In the genomic region with DNA sequence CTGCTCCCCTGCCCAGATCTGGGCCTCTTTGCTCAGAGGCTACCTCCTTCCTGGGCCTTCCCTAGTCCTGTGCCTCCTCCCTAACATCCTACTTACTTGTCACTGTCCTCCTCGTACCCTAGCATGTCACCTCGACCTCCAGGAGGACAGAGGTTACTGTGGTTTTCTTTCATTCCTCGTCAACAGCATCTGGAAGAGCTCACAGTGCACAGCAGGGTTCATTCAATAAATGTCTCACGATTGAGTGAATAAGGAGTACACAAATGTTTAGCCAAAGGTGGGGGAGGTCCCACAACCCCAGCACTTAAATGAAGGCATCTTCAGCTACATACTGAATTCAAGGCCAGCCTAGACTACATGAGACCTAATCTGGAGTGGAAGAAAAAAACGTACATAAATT, we compare ENCODE assay signal across 9 mouse cellular contexts. TPM values are rescaled to one million over a fixed set of nuclear protein-coding genes. Genes with fewer than 3 reads are reported as not detected.
DNase-seq lines count a peak whose midpoint lies in the region; ATAC-seq and TF ChIP-seq lines count a peak whose summit lies in the region.
"Had no signal": no experiment of that assay in that cellular context is flagged by ENCODE, and none has a peak within 500 bp of the region (broad histone marks: within the 10 kb centered on the region; RNA-seq: fewer than 3 reads in every experiment).

No protein-coding gene starts in this region.

- 40% methylated on average over 5 of the region's 5 CpGs for WGBS in hindbrain, embryonic 10.5 days
- 26% methylated on average over 5 of the region's 5 CpGs for WGBS in hindbrain, postnatal 0 days
- 47% methylated on average over 5 of the region's 5 CpGs for WGBS in midbrain, embryonic 10.5 days
- WGBS in midbrain, embryonic 15.5 days: 34% methylated on average over 5 of the region's 5 CpGs
- 49% methylated on average over 5 of the region's 5 CpGs for WGBS in liver, embryonic 14.5 days (ENCODE audit: insufficient replicate concordance)

- no peaks in the 10 kb centered on the region for H3K27me3 ChIP-seq in hindbrain, embryonic 10.5 days (ENCODE audit: insufficient read depth, poor library complexity, severe bottlenecking)
- no peaks in the 10 kb centered on the region for H3K27me3 ChIP-seq in hindbrain, postnatal 0 days (ENCODE audit: insufficient read depth, low read length)
- H3K27me3 ChIP-seq in midbrain, embryonic 10.5 days (ENCODE audit: low read depth, poor library complexity, severe bottlenecking): no peaks in the 10 kb centered on the region
- no peaks in the 10 kb centered on the region for H3K27me3 ChIP-seq in midbrain, embryonic 15.5 days (replicated peaks)
- H3K27me3 ChIP-seq in liver, embryonic 14.5 days (ENCODE audit: control insufficient read depth, insufficient read depth, low read length): no peaks in the 10 kb centered on the region

- TF ChIP-seq CTCF in hindbrain, postnatal 0 days (IDR thresholded peaks at IDR 0.05; ENCODE audit: low read depth): no peak
- no peak for TF ChIP-seq CTCF in cortical plate, adult 2 months (IDR thresholded peaks at IDR 0.05; ENCODE audit: extremely low read depth, insufficient read depth, low read length)
- TF ChIP-seq CTCF in liver, embryonic 14.5 days (IDR thresholded peaks at IDR 0.05; ENCODE audit: low read depth): no peak

- no peak overlapping the region for H3K9ac ChIP-seq in hindbrain, postnatal 0 days (replicated peaks; ENCODE audit: low read length)
- H3K9ac ChIP-seq in midbrain, embryonic 15.5 days: no peak overlapping the region
- H3K9ac ChIP-seq in liver, embryonic 14.5 days (replicated peaks): no peak overlapping the region

- TF ChIP-seq EP300 in liver, embryonic 14.5 days (IDR thresholded peaks at IDR 0.05; ENCODE audit: low read depth): no peak

- no peak for TF ChIP-seq POLR2A in cortical plate, adult 2 months (IDR thresholded peaks at IDR 0.05; ENCODE audit: extremely low read depth, insufficient read depth, low read length)

- no peak for ATAC-seq in hindbrain, postnatal 0 days
- no peak for ATAC-seq in midbrain, embryonic 15.5 days (replicated peaks)
- ATAC-seq in liver, embryonic 14.5 days (ENCODE audit: insufficient read depth): no peak
- ATAC-seq in inflammation-experienced regulatory T-cells, adult 6 months: no peak

- no peaks in the 10 kb centered on the region for H3K9me3 ChIP-seq in hindbrain, embryonic 10.5 days
- no peaks in the 10 kb centered on the region for H3K9me3 ChIP-seq in hindbrain, postnatal 0 days (ENCODE audit: low read length)
- H3K9me3 ChIP-seq in midbrain, embryonic 10.5 days (replicated peaks): no peaks in the 10 kb centered on the region
- H3K9me3 ChIP-seq in midbrain, embryonic 15.5 days: no peaks in the 10 kb centered on the region
- no peaks in the 10 kb centered on the region for H3K9me3 ChIP-seq in liver, embryonic 14.5 days (ENCODE audit: control insufficient read depth, low read length)

- no peak overlapping the region for H3K4me2 ChIP-seq in hindbrain, postnatal 0 days (ENCODE audit: low read depth, low read length)
- no peak overlapping the region for H3K4me2 ChIP-seq in midbrain, embryonic 15.5 days
- no peak overlapping the region for H3K4me2 ChIP-seq in liver, embryonic 14.5 days (ENCODE audit: low read depth)

- peaks cover 30% of the 10 kb centered on the region for H3K4me1 ChIP-seq in hindbrain, embryonic 10.5 days (replicated peaks)
- H3K4me1 ChIP-seq in hindbrain, postnatal 0 days (ENCODE audit: insufficient read depth, low read length): peaks cover 9% of the 10 kb centered on the region; the same call in 1 of the 2 replicates
- peaks cover 20% of the 10 kb centered on the region for H3K4me1 ChIP-seq in midbrain, embryonic 10.5 days
- H3K4me1 ChIP-seq in midbrain, embryonic 15.5 days: peaks cover 11% of the 10 kb centered on the region
- H3K4me1 ChIP-seq in cortical plate, adult 2 months (ENCODE audit: control insufficient read depth, insufficient read depth, low read length): peaks cover 3% of the 10 kb centered on the region
- H3K4me1 ChIP-seq in liver, embryonic 14.5 days (replicated peaks; ENCODE audit: control insufficient read depth in 2 of 2, insufficient read depth in 2 of 2, low read length in 1 of 2): peaks cover 13 to 17% of the 10 kb centered on the region in 2 experiments

- DNase-seq in hindbrain, embryonic 10.5 days (ENCODE audit: low spot score): no peak
- no peak for DNase-seq in hindbrain, postnatal 0 days (ENCODE audit: low spot score)
- DNase-seq in midbrain, embryonic 10.5 days (ENCODE audit: low spot score): no peak
- DNase-seq in liver, embryonic 14.5 days (ENCODE audit: low read depth in 3 of 3, low spot score in 3 of 3): no peak
- no peak for DNase-seq in c-Kit-positive CD71-positive TER-119-positive erythroid progenitor cells, embryonic 14.5 days (ENCODE audit: low spot score)

- no peak overlapping the region for H3K4me3 ChIP-seq in hindbrain, embryonic 10.5 days
- no peak overlapping the region for H3K4me3 ChIP-seq in hindbrain, postnatal 0 days (ENCODE audit: low read length)
- no peak overlapping the region for H3K4me3 ChIP-seq in midbrain, embryonic 10.5 days
- no peak overlapping the region for H3K4me3 ChIP-seq in midbrain, embryonic 15.5 days
- H3K4me3 ChIP-seq in cortical plate, adult 2 months (ENCODE audit: insufficient read depth, low read length): no peak overlapping the region
- H3K4me3 ChIP-seq in liver, embryonic 14.5 days (ENCODE audit: insufficient read depth in 1 of 2, low read depth in 2 of 2, low read length in 2 of 2): no peak overlapping the region

- peak overlapping the region; percentile 75 for H3K27ac ChIP-seq in hindbrain, embryonic 10.5 days
- H3K27ac ChIP-seq in hindbrain, postnatal 0 days: no peak overlapping the region
- H3K27ac ChIP-seq in midbrain, embryonic 10.5 days (replicated peaks): peak overlapping the region; percentile 23; the same call in 1 of the 2 replicates
- H3K27ac ChIP-seq in midbrain, embryonic 15.5 days: no peak overlapping the region
- peak overlapping the region; percentile 19; the same call in 1 of the 2 replicates for H3K27ac ChIP-seq in cortical plate, adult 2 months (ENCODE audit: insufficient read depth, low read length)
- peak overlapping the region; percentile 19; the same call in 1 of the 2 replicates for H3K27ac ChIP-seq in liver, embryonic 14.5 days
- H3K27ac ChIP-seq: macrophage had no signal

- H3K36me3 ChIP-seq in hindbrain, embryonic 10.5 days: peaks cover 38% of the 10 kb centered on the region
- peaks cover 12% of the 10 kb centered on the region; the same call in 1 of the 2 replicates for H3K36me3 ChIP-seq in hindbrain, postnatal 0 days (ENCODE audit: insufficient read depth, low read length)
- H3K36me3 ChIP-seq in midbrain, embryonic 10.5 days: peaks cover 46% of the 10 kb centered on the region
- H3K36me3 ChIP-seq in midbrain, embryonic 15.5 days (replicated peaks): peaks cover 8% of the 10 kb centered on the region; the same call in 1 of the 2 replicates
- no peaks in the 10 kb centered on the region; the same call in 1 of the 2 replicates for H3K36me3 ChIP-seq in liver, embryonic 14.5 days (replicated peaks; ENCODE audit: control insufficient read depth, insufficient read depth, low read depth)

RNA-seq across cellular contexts. Expression of a gene that starts 23.7 kb away (rescaled TPM):
- 1.9 and 3.1 TPM in 2 replicates for polyA plus RNA-seq in hindbrain, embryonic 10.5 days (2016; fragmentation: Nextera tagmentation; extraction: Ambion mirVana)
- 17.4 and 22.6 TPM in 2 replicates for total RNA-seq in hindbrain, postnatal 0 days (2014; rRNA removed)
- 8.2 and 10.2 TPM in 2 replicates for polyA plus RNA-seq in hindbrain, postnatal 0 days (2015; fragmentation: Nextera tagmentation; extraction: Ambion mirVana)
- 3.0 and 3.1 TPM in 2 replicates for polyA plus RNA-seq in midbrain, embryonic 10.5 days (2016; fragmentation: Nextera tagmentation; extraction: Ambion mirVana)
- 6.4 and 9.3 TPM in 2 replicates for polyA plus RNA-seq in midbrain, embryonic 15.5 days (2015; fragmentation: Nextera tagmentation; extraction: Ambion mirVana)
- 36.8 and 38.4 TPM in 2 replicates for polyA plus RNA-seq in cortical plate, adult 2 months (2012; rRNA removed)
- polyA plus RNA-seq in liver, embryonic 14.5 days (2012; rRNA removed): 3.8 and 3.9 TPM in 2 replicates
- polyA plus RNA-seq in liver, embryonic 14.5 days (2014; fragmentation: Nextera tagmentation; extraction: Ambion mirVana): 0.58 and 0.90 TPM in 2 replicates
- 10 to 100 TPM; 22.8 to 25.9 (median 23.1) TPM for polyA plus RNA-seq in inflammation-experienced regulatory T-cells, adult 6 months (2017; shearing (Covaris generic))

RNA-seq across cellular contexts. Expression of a gene that starts 24.3 kb away (rescaled TPM):
- polyA plus RNA-seq in hindbrain, embryonic 10.5 days (2016; fragmentation: Nextera tagmentation; extraction: Ambion mirVana): 16.5 and 33.5 TPM in 2 replicates
- 1.1 and 2.8 TPM in 2 replicates for total RNA-seq in hindbrain, postnatal 0 days (2014; rRNA removed)
- polyA plus RNA-seq in hindbrain, postnatal 0 days (2015; fragmentation: Nextera tagmentation; extraction: Ambion mirVana): 1.2 and 1.4 TPM in 2 replicates
- 7.8 and 9.9 TPM in 2 replicates for polyA plus RNA-seq in midbrain, embryonic 10.5 days (2016; fragmentation: Nextera tagmentation; extraction: Ambion mirVana)
- polyA plus RNA-seq in midbrain, embryonic 15.5 days (2015; fragmentation: Nextera tagmentation; extraction: Ambion mirVana): 1.2 and 3.4 TPM in 2 replicates
- polyA plus RNA-seq in cortical plate, adult 2 months (2012; rRNA removed): 2.1 and 2.6 TPM in 2 replicates
- 0.45 and 0.52 TPM in 2 replicates for polyA plus RNA-seq in liver, embryonic 14.5 days (2012; rRNA removed)
- polyA plus RNA-seq in liver, embryonic 14.5 days (2014; fragmentation: Nextera tagmentation; extraction: Ambion mirVana): 0.10 and 0.35 TPM in 2 replicates
- 10 to 100 TPM; 10.9 to 18.2 (median 12.9) TPM for polyA plus RNA-seq in inflammation-experienced regulatory T-cells, adult 6 months (2017; shearing (Covaris generic))

RNA-seq across cellular contexts. Expression of a gene that starts 42.1 kb away (rescaled TPM):
- polyA plus RNA-seq in hindbrain, embryonic 10.5 days (2016; fragmentation: Nextera tagmentation; extraction: Ambion mirVana): 28.5 and 29.1 TPM in 2 replicates
- 20.0 and 32.2 TPM in 2 replicates for total RNA-seq in hindbrain, postnatal 0 days (2014; rRNA removed)
- polyA plus RNA-seq in hindbrain, postnatal 0 days (2015; fragmentation: Nextera tagmentation; extraction: Ambion mirVana): 16.9 and 18.6 TPM in 2 replicates
- polyA plus RNA-seq in midbrain, embryonic 10.5 days (2016; fragmentation: Nextera tagmentation; extraction: Ambion mirVana): 27.9 and 28.7 TPM in 2 replicates
- 18.2 and 21.2 TPM in 2 replicates for polyA plus RNA-seq in midbrain, embryonic 15.5 days (2015; fragmentation: Nextera tagmentation; extraction: Ambion mirVana)
- polyA plus RNA-seq in cortical plate, adult 2 months (2012; rRNA removed): 19.4 and 22.2 TPM in 2 replicates
- polyA plus RNA-seq in liver, embryonic 14.5 days (2012; rRNA removed): 15.2 and 17.6 TPM in 2 replicates
- 10.0 and 10.3 TPM in 2 replicates for polyA plus RNA-seq in liver, embryonic 14.5 days (2014; fragmentation: Nextera tagmentation; extraction: Ambion mirVana)
- polyA plus RNA-seq in inflammation-experienced regulatory T-cells, adult 6 months (2017; shearing (Covaris generic)): 1 to 10 TPM; 6.1 to 6.7 (median 6.4) TPM

RNA-seq across cellular contexts. Expression of a gene that starts 46.2 kb away (rescaled TPM):
- polyA plus RNA-seq in hindbrain, embryonic 10.5 days (2016; fragmentation: Nextera tagmentation; extraction: Ambion mirVana): 14.5 and 16.8 TPM in 2 replicates
- total RNA-seq in hindbrain, postnatal 0 days (2014; rRNA removed): 11.3 and 13.4 TPM in 2 replicates
- polyA plus RNA-seq in hindbrain, postnatal 0 days (2015; fragmentation: Nextera tagmentation; extraction: Ambion mirVana): 13.0 and 14.0 TPM in 2 replicates
- 18.7 and 19.5 TPM in 2 replicates for polyA plus RNA-seq in midbrain, embryonic 10.5 days (2016; fragmentation: Nextera tagmentation; extraction: Ambion mirVana)
- polyA plus RNA-seq in midbrain, embryonic 15.5 days (2015; fragmentation: Nextera tagmentation; extraction: Ambion mirVana): 16.0 and 16.2 TPM in 2 replicates
- polyA plus RNA-seq in cortical plate, adult 2 months (2012; rRNA removed): 6.6 and 7.4 TPM in 2 replicates
- 3.2 and 3.3 TPM in 2 replicates for polyA plus RNA-seq in liver, embryonic 14.5 days (2012; rRNA removed)
- polyA plus RNA-seq in liver, embryonic 14.5 days (2014; fragmentation: Nextera tagmentation; extraction: Ambion mirVana): 3.1 and 4.0 TPM in 2 replicates
- polyA plus RNA-seq in inflammation-experienced regulatory T-cells, adult 6 months (2017; shearing (Covaris generic)): 10 to 100 TPM; 10.3 to 13.8 (median 11.3) TPM

RNA-seq across cellular contexts. Expression of a gene that starts 51.7 kb away (rescaled TPM):
- polyA plus RNA-seq in hindbrain, embryonic 10.5 days (2016; fragmentation: Nextera tagmentation; extraction: Ambion mirVana): 10.0 and 10.8 TPM in 2 replicates
- 8.3 and 8.8 TPM in 2 replicates for total RNA-seq in hindbrain, postnatal 0 days (2014; rRNA removed)
- polyA plus RNA-seq in hindbrain, postnatal 0 days (2015; fragmentation: Nextera tagmentation; extraction: Ambion mirVana): 6.1 and 6.3 TPM in 2 replicates
- polyA plus RNA-seq in midbrain, embryonic 10.5 days (2016; fragmentation: Nextera tagmentation; extraction: Ambion mirVana): 8.9 and 10.9 TPM in 2 replicates
- polyA plus RNA-seq in midbrain, embryonic 15.5 days (2015; fragmentation: Nextera tagmentation; extraction: Ambion mirVana): 8.1 and 9.1 TPM in 2 replicates
- polyA plus RNA-seq in cortical plate, adult 2 months (2012; rRNA removed): 6.3 and 7.6 TPM in 2 replicates
- polyA plus RNA-seq in liver, embryonic 14.5 days (2012; rRNA removed): 1.9 and 3.1 TPM in 2 replicates
- 3.1 and 4.6 TPM in 2 replicates for polyA plus RNA-seq in liver, embryonic 14.5 days (2014; fragmentation: Nextera tagmentation; extraction: Ambion mirVana)
- 1 to 10 TPM in 2 of 3 experiments, under 1 TPM in 1; 0.94 to 1.6 (median 1.1) TPM for polyA plus RNA-seq in inflammation-experienced regulatory T-cells, adult 6 months (2017; shearing (Covaris generic))

Comparison
In these comparisons a context has a peak if more than half of its experiments do, and no peak if none do; other contexts are left out.
1. H3K27ac ChIP-seq: peak in hindbrain, embryonic 10.5 days (single experiment), midbrain, embryonic 10.5 days (single experiment), cortical plate, adult 2 months (single experiment) and liver, embryonic 14.5 days (single experiment); none in hindbrain, postnatal 0 days (single experiment) and midbrain, embryonic 15.5 days (single experiment).